Mouse (Mus musculus): ENCODE measurements at regions not wholly inside any gene's neighbourhood (a gene's known extent, or its start where the extent isn't known, plus 50 kb on each side); places are given as distances from the start of the nearest gene placed in this dataset.

GRCm38 (mm10) chr6:67140645-67141250, 97.2 kb upstream of the Serbp1 start:
- Histone ChIP-seq H3K4me2 (ENCODE audit: low read depth, low read length) (no peak overlapping the region), H3K9ac (ENCODE audit: low read depth, low read length) (no peak overlapping the region), H3K4me3 (ENCODE audit: low read length) (no peak overlapping the region), H3K4me1 (ENCODE audit: control insufficient read depth, insufficient read depth, low read length) (peaks cover 26% of the 10 kb centered on the region), H3K9me3 (ENCODE audit: control insufficient read depth, low read length) (no peaks in the 10 kb centered on the region), H3K36me3 (ENCODE audit: control insufficient read depth, insufficient read depth, low read length) (no peaks in the 10 kb centered on the region), H3K27ac (ENCODE audit: low read length) (peak overlapping the region; percentile 61), H3K27me3 (replicated peaks; ENCODE audit: control insufficient read depth, insufficient read depth, low read length) (no peaks in the 10 kb centered on the region)
- ATAC-seq, result peak; percentile 91
- WGBS, result 57% methylated on average over 6 of the region's 6 CpGs

DNA sequence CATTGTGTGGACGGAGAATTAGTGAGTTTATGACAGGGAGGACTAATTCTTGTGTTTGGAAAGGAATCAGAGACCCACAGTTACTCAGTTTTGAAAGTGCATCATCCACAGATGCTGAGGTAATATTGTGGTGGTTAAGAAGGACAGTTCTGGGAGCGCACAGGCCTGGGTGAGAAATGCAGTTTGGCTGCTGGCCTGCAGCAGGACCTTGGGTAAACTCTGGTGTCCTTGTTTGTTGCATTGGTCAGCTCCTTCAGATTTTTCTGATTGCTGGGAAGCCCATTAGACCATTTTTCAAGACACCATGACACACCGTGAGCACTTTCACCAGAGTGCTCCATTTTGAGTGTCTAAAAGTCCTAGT, 99.0 kb upstream of the Serbp1 start:
- 71% methylated on average over 3 of the region's 3 CpGs for WGBS
- Histone ChIP-seq H3K27ac (ENCODE audit: low read length) (no peak overlapping the region), H3K4me3 (ENCODE audit: low read length) (no peak overlapping the region), H3K9me3 (ENCODE audit: control insufficient read depth, low read length) (no peaks in the 10 kb centered on the region), H3K27me3 (replicated peaks; ENCODE audit: control insufficient read depth, insufficient read depth, low read length) (no peaks in the 10 kb centered on the region), H3K4me2 (ENCODE audit: low read depth, low read length) (no peak overlapping the region), H3K4me1 (ENCODE audit: control insufficient read depth, insufficient read depth, low read length) (peaks cover 21% of the 10 kb centered on the region), H3K36me3 (ENCODE audit: control insufficient read depth, insufficient read depth, low read length) (no peaks in the 10 kb centered on the region), H3K9ac (ENCODE audit: low read depth, low read length) (no peak overlapping the region)
- no peak for ATAC-seq

- Histone ChIP-seq H3K27ac (ENCODE audit: low read length) (no peak overlapping the region; the same call in 1 of the 2 replicates), H3K4me2 (ENCODE audit: low read depth, low read length) (no peak overlapping the region), H3K27me3 (replicated peaks; ENCODE audit: control insufficient read depth, insufficient read depth, low read length) (no peaks in the 10 kb centered on the region), H3K4me3 (ENCODE audit: low read length) (no peak overlapping the region), H3K9me3 (ENCODE audit: control insufficient read depth, low read length) (no peaks in the 10 kb centered on the region), H3K9ac (ENCODE audit: low read depth, low read length) (no peak overlapping the region), H3K4me1 (ENCODE audit: control insufficient read depth, insufficient read depth, low read length) (peaks cover 20% of the 10 kb centered on the region), H3K36me3 (ENCODE audit: control insufficient read depth, insufficient read depth, low read length) (no peaks in the 10 kb centered on the region)
- 0 out of 2 replicates have a peak, but pooled peaks have one; percentile 7 for ATAC-seq
- 38% methylated on average over 13 of the region's 13 CpGs for WGBS
These were observed 99.5 kb upstream of the Serbp1 start for GRCm38 (mm10) chr6:67138302-67139011.

DNA sequence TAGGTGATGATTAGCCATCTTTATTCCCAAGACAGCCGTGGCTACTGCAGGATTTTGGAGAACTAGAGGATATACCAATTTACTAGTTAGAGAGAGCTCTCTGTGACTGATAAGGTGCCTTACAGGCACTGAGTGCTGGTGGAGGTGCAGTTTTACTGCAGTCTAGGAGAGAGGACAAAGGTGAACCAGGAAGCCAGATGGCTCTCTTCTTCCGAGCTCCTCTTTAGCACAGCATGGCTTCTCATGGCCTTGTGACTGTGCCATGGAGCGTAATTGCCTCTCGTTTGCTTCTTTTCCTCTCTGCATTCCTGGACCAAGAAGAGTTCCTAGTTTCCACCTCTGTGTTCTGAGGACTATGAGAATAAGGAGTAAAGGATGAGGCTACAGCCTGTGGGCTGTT, 100.2 kb upstream of the Gadd45a start:
- Histone ChIP-seq H3K9ac (ENCODE audit: low read depth, low read length) (no peak overlapping the region), H3K4me3 (ENCODE audit: low read length) (no peak overlapping the region), H3K9me3 (ENCODE audit: control insufficient read depth, low read length) (no peaks in the 10 kb centered on the region), H3K4me2 (ENCODE audit: low read depth, low read length) (no peak overlapping the region), H3K27me3 (replicated peaks; ENCODE audit: control insufficient read depth, insufficient read depth, low read length) (no peaks in the 10 kb centered on the region), H3K36me3 (ENCODE audit: control insufficient read depth, insufficient read depth, low read length) (no peaks in the 10 kb centered on the region), H3K27ac (ENCODE audit: low read length) (peak overlapping the region; percentile 61), H3K4me1 (ENCODE audit: control insufficient read depth, insufficient read depth, low read length) (peaks cover 18% of the 10 kb centered on the region)
- peak; percentile 70 for ATAC-seq
- WGBS, result 60% methylated on average over 4 of the region's 4 CpGs

GRCm38 (mm10) chr6:67134915-67135314, 97.7 kb upstream of the Gadd45a start:
- Histone ChIP-seq H3K4me3 (ENCODE audit: low read length) (no peak overlapping the region), H3K27ac (ENCODE audit: low read length) (no peak overlapping the region), H3K9ac (ENCODE audit: low read depth, low read length) (no peak overlapping the region), H3K4me1 (ENCODE audit: control insufficient read depth, insufficient read depth, low read length) (peaks cover 15% of the 10 kb centered on the region), H3K9me3 (ENCODE audit: control insufficient read depth, low read length) (no peaks in the 10 kb centered on the region; the same call in 1 of the 2 replicates), H3K27me3 (replicated peaks; ENCODE audit: control insufficient read depth, insufficient read depth, low read length) (no peaks in the 10 kb centered on the region), H3K36me3 (ENCODE audit: control insufficient read depth, insufficient read depth, low read length) (no peaks in the 10 kb centered on the region), H3K4me2 (ENCODE audit: low read depth, low read length) (no peak overlapping the region)
- no peak for ATAC-seq
- WGBS, result 37% methylated on average over 1 of the region's 1 CpGs

GRCm38 (mm10) chr6:67130540-67131301, 93.5 kb upstream of the Gadd45a start:
- no peak overlapping the region for H3K27ac ChIP-seq (ENCODE audit: low read length)
- H3K27me3 ChIP-seq (replicated peaks; ENCODE audit: control insufficient read depth, insufficient read depth, low read length), result no peaks in the 10 kb centered on the region
- H3K36me3 ChIP-seq (ENCODE audit: control insufficient read depth, insufficient read depth, low read length), result no peaks in the 10 kb centered on the region
- no peak for ATAC-seq
- no peaks in the 10 kb centered on the region for H3K4me1 ChIP-seq (ENCODE audit: control insufficient read depth, insufficient read depth, low read length)
- 79% methylated on average over 11 of the region's 11 CpGs for WGBS
- H3K4me2 ChIP-seq (ENCODE audit: low read depth, low read length), result no peak overlapping the region
- H3K9me3 ChIP-seq (ENCODE audit: control insufficient read depth, low read length), result no peaks in the 10 kb centered on the region; the same call in 1 of the 2 replicates
- no peak overlapping the region for H3K9ac ChIP-seq (ENCODE audit: low read depth, low read length)
- H3K4me3 ChIP-seq (ENCODE audit: low read length), result no peak overlapping the region

DNA sequence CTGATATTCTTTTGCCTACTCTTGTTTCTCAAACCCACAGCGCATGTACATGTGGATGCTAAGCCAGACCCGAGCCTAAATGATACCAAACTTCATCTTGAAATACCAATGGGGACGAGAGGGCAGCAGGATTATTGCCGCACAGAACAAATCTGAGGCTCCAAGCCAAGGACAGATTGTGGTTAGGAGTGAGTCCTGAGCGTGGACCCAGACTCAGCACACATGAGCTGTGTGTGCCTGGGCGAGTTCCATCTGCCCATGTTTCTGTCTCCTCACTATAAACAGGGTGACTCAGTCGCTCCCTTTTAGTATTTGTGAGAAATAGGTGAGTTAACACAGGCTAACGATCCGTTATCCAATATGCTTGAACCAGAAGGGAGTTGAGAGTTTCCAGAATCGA, 92.4 kb upstream of the Gadd45a start:
- H3K4me3 ChIP-seq (ENCODE audit: low read length), result no peak overlapping the region
- H3K4me1 ChIP-seq (ENCODE audit: control insufficient read depth, insufficient read depth, low read length), result no peaks in the 10 kb centered on the region
- no peak for ATAC-seq
- H3K9ac ChIP-seq (ENCODE audit: low read depth, low read length), result no peak overlapping the region
- H3K4me2 ChIP-seq (ENCODE audit: low read depth, low read length), result no peak overlapping the region
- no peak overlapping the region for H3K27ac ChIP-seq (ENCODE audit: low read length)
- no peaks in the 10 kb centered on the region for H3K27me3 ChIP-seq (replicated peaks; ENCODE audit: control insufficient read depth, insufficient read depth, low read length)
- H3K36me3 ChIP-seq (ENCODE audit: control insufficient read depth, insufficient read depth, low read length), result no peaks in the 10 kb centered on the region
- 87% methylated on average over 10 of the region's 10 CpGs for WGBS
- H3K9me3 ChIP-seq (ENCODE audit: control insufficient read depth, low read length), result no peaks in the 10 kb centered on the region; the same call in 1 of the 2 replicates

GRCm38 (mm10) chr6:67128503-67129463, 91.5 kb upstream of the Gadd45a start:
- Histone ChIP-seq H3K4me2 (ENCODE audit: low read depth, low read length) (no peak overlapping the region), H3K27ac (ENCODE audit: low read length) (no peak overlapping the region), H3K4me1 (ENCODE audit: control insufficient read depth, insufficient read depth, low read length) (no peaks in the 10 kb centered on the region), H3K9me3 (ENCODE audit: control insufficient read depth, low read length) (no peaks in the 10 kb centered on the region; the same call in 1 of the 2 replicates), H3K27me3 (replicated peaks; ENCODE audit: control insufficient read depth, insufficient read depth, low read length) (no peaks in the 10 kb centered on the region), H3K36me3 (ENCODE audit: control insufficient read depth, insufficient read depth, low read length) (no peaks in the 10 kb centered on the region), H3K9ac (ENCODE audit: low read depth, low read length) (no peak overlapping the region), H3K4me3 (ENCODE audit: low read length) (no peak overlapping the region)
- ATAC-seq, result no peak
- WGBS, result 56% methylated on average over 16 of the region's 16 CpGs
